Mouse (Mus musculus) testis, adult 2 months (tissue): ENCODE measurements around the gene Gm10964.

Source experiments
- CTCF ChIP-seq: fragments of 200-500 bp; IDR thresholded peaks from 2 replicates; pipeline ENCODE4 v1.5.1; 2012; ENCODE audit warnings: low read depth, mild to moderate bottlenecking, inconsistent platforms, low read length, moderate library complexity; ENCODE audit not compliant: control insufficient read depth, insufficient read depth, insufficient replicate concordance
- POLR2A ChIP-seq: fragments of 200-500 bp; IDR thresholded peaks from 2 replicates; pipeline ENCODE4 v1.6.1; 2012; ENCODE audit warnings: low read depth, mild to moderate bottlenecking, inconsistent platforms, low read length, moderate library complexity; ENCODE audit not compliant: control insufficient read depth

DNA sequence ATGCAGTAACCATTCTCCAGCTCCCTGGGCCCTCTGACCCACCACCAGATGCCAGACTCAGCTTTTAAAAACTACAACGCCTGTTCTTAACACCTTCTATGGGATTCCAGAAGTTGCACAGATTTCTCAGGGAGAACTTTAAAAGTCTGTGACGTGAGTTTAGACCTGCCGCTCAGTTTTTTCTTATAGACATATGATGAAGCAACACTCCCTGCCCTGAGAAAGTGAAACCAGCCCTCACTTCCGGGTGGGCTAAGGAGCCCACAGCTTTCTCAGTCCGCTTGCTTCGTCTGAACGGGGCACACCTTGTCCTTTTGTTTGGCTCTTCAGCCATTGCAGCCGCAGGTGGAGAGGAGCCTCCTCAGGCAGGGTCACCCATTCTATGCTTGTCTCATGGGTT lies 24.2 kb upstream of the Gm10964 start:
- TF ChIP-seq CTCF = no peak
- no peak for TF ChIP-seq POLR2A
